Mouse (Mus musculus): ENCODE measurements around the gene Ccdc33.

DNA sequence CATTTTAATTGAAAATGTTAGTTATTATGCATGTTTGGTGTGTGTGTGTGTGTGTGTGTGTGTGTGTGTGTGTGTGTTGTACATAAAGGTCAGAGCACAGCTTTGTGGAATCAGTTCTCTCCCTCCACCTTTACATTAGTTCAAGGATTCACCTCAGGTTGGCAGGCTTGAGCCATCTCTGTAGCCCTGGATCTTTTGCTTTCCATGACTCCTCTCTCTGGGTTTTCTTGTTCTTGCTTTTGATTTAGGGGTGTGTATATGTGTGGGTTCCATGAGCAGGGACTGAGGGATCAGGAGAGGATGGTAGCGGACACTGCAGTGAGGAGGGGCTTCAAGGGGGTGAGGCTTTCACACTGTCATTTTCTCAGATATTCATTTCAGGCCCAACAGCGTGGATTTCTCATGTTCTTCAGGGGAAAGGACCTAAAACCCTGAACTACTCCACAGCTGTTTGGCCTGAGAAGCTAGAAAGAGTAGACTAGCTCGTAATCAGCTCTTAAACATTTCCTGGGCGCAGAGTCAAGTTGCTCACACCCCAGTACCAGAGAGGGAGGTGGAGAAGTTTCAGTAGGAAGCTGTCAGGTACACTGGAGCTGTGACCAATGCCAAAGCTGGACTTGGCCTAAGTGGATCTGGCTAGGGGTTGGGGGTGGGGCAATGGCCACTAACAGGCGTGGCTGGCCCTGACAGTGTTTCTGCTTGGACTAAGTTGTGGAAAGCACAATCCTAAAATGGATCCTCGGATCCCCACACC is 52.5 kb downstream of the Ccdc33 start:
- TF ChIP-seq POLR2A (IDR thresholded peaks at IDR 0.05; ENCODE audit: low read depth, low read length) (no peak), BHLHE40 (IDR thresholded peaks at IDR 0.05; ENCODE audit: low read depth, low read length) (no peak), USF2 (conservative IDR thresholded peaks at IDR 0.05; ENCODE audit: low read depth, low read length) (no peak), CTCF (conservative IDR thresholded peaks at IDR 0.05 in 1 of 2, IDR thresholded peaks at IDR 0.05 in 1 of 2; ENCODE audit: low read depth in 2 of 2, low read length in 2 of 2) (no peak), EP300 (IDR thresholded peaks at IDR 0.05; ENCODE audit: low read length) (no peak), ZMIZ1 (IDR thresholded peaks at IDR 0.05; ENCODE audit: low read depth, low read length) (no peak)

All from CH12.LX (cell line).